Mouse (Mus musculus) heart, embryonic 14.5 days (tissue): ENCODE measurements around the gene Olfr56. TPM values are rescaled to one million over a fixed set of nuclear protein-coding genes. Genes with fewer than 3 reads are reported as not detected.
A peak's percentile ranks its signal among the peaks of the same experiment; 100 is the strongest.

ENCODE experiments used
- ATAC-seq: fragments of 200-750 bp; cut with Nextera tagmentation; 2 replicates; pipeline ENCODE4 v1.8.0; 2017; ENCODE audit warnings: low read depth, moderate TSS enrichment; ENCODE audit not compliant: insufficient number of reproducible peaks, insufficient read depth, low FRiP score
- H3K27ac ChIP-seq, 2 experiments: fragments of 200-500 bp in 1 of 2; fragments of 300-500 bp in 1 of 2; sonication (generic) in 1 of 2; replicated peaks in 1 of 2; 2 replicates each; pipeline ENCODE4 v1.5.1; 2012 to 2014; ENCODE audit warnings: low read depth in 2 of 2, low read length in 2 of 2, control low read depth in 1 of 2, mild to moderate bottlenecking in 1 of 2, mixed read lengths in 1 of 2; ENCODE audit not compliant: control insufficient read depth in 1 of 2, insufficient read depth in 1 of 2
- H3K27me3 ChIP-seq: fragments of 300-500 bp; sonication (generic); 2 replicates; pipeline ENCODE4 v1.6.1; 2014; ENCODE audit warnings: mild to moderate bottlenecking, low read length, control low read depth; ENCODE audit not compliant: control insufficient read depth, insufficient read depth
- H3K36me3 ChIP-seq: fragments of 300-500 bp; sonication (generic); 2 replicates; pipeline ENCODE4 v1.6.1; 2014; ENCODE audit warnings: mild to moderate bottlenecking, control low read depth, low read length, mixed read lengths; ENCODE audit not compliant: control insufficient read depth, insufficient read depth
- H3K4me1 ChIP-seq, 2 experiments: fragments of 200-500 bp in 1 of 2; fragments of 300-500 bp in 1 of 2; sonication (generic) in 1 of 2; 2 replicates each; pipeline ENCODE4 v1.6.1; 2012 to 2014; ENCODE audit warnings: low read length in 2 of 2, control low read depth in 1 of 2, mixed read lengths in 1 of 2; ENCODE audit not compliant: control insufficient read depth in 2 of 2, insufficient read depth in 2 of 2
- H3K4me2 ChIP-seq: fragments of 300-500 bp; sonication (generic); 2 replicates; pipeline ENCODE4 v1.6.1; 2014; ENCODE audit warnings: mild to moderate bottlenecking, low read length
- H3K4me3 ChIP-seq, 2 experiments: fragments of 200-500 bp in 1 of 2; fragments of 300-500 bp in 1 of 2; sonication (generic) in 1 of 2; 2 replicates each; pipeline ENCODE4 v1.5.1; 2012 to 2014; ENCODE audit warnings: low read length in 2 of 2, mild to moderate bottlenecking in 2 of 2, control low read depth in 1 of 2, low read depth in 1 of 2, moderate library complexity in 1 of 2; ENCODE audit not compliant: control insufficient read depth in 1 of 2, insufficient read depth in 1 of 2
- H3K9ac ChIP-seq: fragments of 300-500 bp; sonication (generic); 2 replicates; pipeline ENCODE4 v1.6.1; 2014; ENCODE audit warnings: mild to moderate bottlenecking, low read length
- H3K9me3 ChIP-seq: fragments of 300-500 bp; sonication (generic); 2 replicates; pipeline ENCODE4 v1.6.1; 2016; ENCODE audit warnings: low read length, control low read depth; ENCODE audit not compliant: control insufficient read depth
- WGBS: fragments of 180-500 bp; shearing (Covaris S2); extraction: QIAGEN DNeasy Blood & Tissue Kit; methylation state at CpG from one replicate; pipeline ENCODE4 v1.1.7; 2014; 5-methylcytosine and 5-hydroxymethylcytosine counted together
- polyA plus RNA-seq: library from polyadenylated mRNA; unstranded; fragments of >200 nt; fragmentation: Nextera tagmentation; extraction: Ambion mirVana; gene quantifications from 2 replicates; pipeline ENCODE4 v1.2.1, GENCODE M21; 2014

Gene Olfr56
- polyA plus RNA-seq, 1 experiment from 2014 or later = not detected

GRCm38 (mm10) chr11:49111000-49111399, 132.3 kb downstream of the Olfr56 start:
- H3K36me3 ChIP-seq = no peaks in the 10 kb centered on the region
- no peak overlapping the region for H3K4me2 ChIP-seq
- H3K4me1 ChIP-seq = no peaks in the 10 kb centered on the region
- no peak overlapping the region for H3K27ac ChIP-seq
- no peak overlapping the region for H3K9ac ChIP-seq
- no peak overlapping the region for H3K4me3 ChIP-seq
- no peak for ATAC-seq
- 54% methylated on average over 1 of the region's 1 CpGs for WGBS
- no peaks in the 10 kb centered on the region for H3K9me3 ChIP-seq
- no peaks in the 10 kb centered on the region for H3K27me3 ChIP-seq

- WGBS = 71% methylated on average over 6 of the region's 6 CpGs
- Histone ChIP-seq H3K4me3 (no peak overlapping the region), H3K9ac (no peak overlapping the region), H3K9me3 (no peaks in the 10 kb centered on the region), H3K27me3 (no peaks in the 10 kb centered on the region), H3K4me2 (no peak overlapping the region), H3K4me1 (no peaks in the 10 kb centered on the region), H3K27ac (no peak overlapping the region), H3K36me3 (no peaks in the 10 kb centered on the region)
- ATAC-seq = no peak
Measured at GRCm38 (mm10) chr11:49112624-49113219, 134.0 kb downstream of the Olfr56 start.

DNA sequence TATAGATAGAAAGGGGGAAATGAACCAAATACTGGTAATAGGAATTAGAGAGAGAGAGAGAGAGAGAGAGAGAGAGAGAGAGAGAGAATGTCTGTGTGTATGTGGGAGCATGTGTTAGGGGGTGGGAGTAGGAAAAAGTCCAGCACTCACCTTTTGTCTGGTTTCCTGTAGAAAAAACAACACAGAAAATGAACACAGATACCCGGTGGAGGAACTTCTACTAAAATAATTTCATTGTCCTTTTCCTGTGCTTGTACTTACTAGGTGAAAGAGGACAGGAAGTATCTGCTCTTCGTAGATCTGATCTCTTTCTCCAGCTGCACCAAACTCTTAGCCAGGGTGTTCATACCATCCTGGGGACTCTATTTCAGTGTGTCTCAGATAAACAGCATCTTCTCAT, 135.5 kb downstream of the Olfr56 start:
- no peak overlapping the region for H3K4me3 ChIP-seq
- H3K4me1 ChIP-seq = no peaks in the 10 kb centered on the region
- H3K27ac ChIP-seq = no peak overlapping the region
- H3K9ac ChIP-seq = no peak overlapping the region
- H3K36me3 ChIP-seq = no peaks in the 10 kb centered on the region
- ATAC-seq = no peak
- 43% methylated on average over 2 of the region's 2 CpGs for WGBS
- H3K27me3 ChIP-seq = no peaks in the 10 kb centered on the region
- H3K4me2 ChIP-seq = no peak overlapping the region
- no peaks in the 10 kb centered on the region for H3K9me3 ChIP-seq

DNA sequence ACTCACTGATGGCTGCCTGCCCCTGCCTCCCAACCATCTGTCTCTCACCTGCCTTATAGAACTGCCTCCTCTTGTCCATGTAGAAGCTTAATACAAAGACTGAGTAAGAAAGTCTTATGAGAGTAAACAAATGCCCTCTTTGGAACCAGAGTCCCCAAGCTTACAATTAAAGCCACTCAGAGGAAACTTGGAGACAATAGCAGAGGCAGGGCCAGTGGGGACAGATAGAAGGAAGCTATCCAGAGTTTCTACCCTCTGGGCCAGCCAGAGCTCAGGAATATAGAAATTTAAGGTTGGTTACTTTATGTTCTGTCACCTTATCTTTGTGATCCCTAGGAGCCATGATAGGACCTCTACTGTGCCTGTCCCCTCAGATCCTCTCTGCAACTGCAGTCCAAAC, 136.1 kb downstream of the Olfr56 start, which contains the start of gene Olfr1396:
TSS of gene Olfr1396 (minus strand) at position 101 of the 400 bp plus-strand sequence.
- Histone ChIP-seq H3K9ac (no peak within 1 kb of the TSS), H3K9me3 (no peaks in the 10 kb centered on the region), H3K27me3 (no peaks in the 10 kb centered on the region), H3K36me3 (no peaks in the 10 kb centered on the region), H3K4me3 (no peak within 1 kb of the TSS), H3K4me2 (no peak within 1 kb of the TSS), H3K27ac (0 out of 4 replicates have a peak within 1 kb of the TSS, but pooled peaks of 1 of the 2 experiments have one; percentile 14), H3K4me1 (no peaks in the 10 kb centered on the region)
- ATAC-seq = no peak

DNA sequence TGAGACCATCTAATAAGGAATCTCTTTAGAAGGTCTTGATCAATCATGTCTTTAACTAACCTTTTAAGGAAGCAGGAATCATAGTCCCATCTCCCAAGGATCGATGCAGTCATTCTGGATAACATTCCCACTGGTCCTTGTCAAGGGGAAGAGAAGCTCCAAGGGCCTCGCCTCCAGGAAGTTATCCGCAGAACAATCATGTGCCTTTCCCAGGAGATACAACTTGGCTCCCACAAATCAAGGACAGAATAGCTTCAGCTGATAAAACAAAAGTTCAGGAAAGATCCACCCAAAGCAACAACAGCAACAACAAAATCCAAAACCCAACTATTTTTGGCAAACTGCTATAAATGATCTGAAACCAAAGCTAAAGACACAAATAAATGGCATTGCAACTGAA, 140.9 kb downstream of the Olfr56 start:
- Histone ChIP-seq H3K27me3 (no peaks in the 10 kb centered on the region), H3K9me3 (no peaks in the 10 kb centered on the region), H3K9ac (no peak overlapping the region), H3K4me2 (no peak overlapping the region), H3K36me3 (no peaks in the 10 kb centered on the region), H3K4me3 (no peak overlapping the region), H3K27ac (no peak overlapping the region), H3K4me1 (no peaks in the 10 kb centered on the region)
- WGBS = 63% methylated on average over 3 of the region's 3 CpGs
- ATAC-seq = no peak

- no peak for ATAC-seq
Measured at GRCm38 (mm10) chr11:49124169-49124568, 145.5 kb downstream of the Olfr56 start.

DNA sequence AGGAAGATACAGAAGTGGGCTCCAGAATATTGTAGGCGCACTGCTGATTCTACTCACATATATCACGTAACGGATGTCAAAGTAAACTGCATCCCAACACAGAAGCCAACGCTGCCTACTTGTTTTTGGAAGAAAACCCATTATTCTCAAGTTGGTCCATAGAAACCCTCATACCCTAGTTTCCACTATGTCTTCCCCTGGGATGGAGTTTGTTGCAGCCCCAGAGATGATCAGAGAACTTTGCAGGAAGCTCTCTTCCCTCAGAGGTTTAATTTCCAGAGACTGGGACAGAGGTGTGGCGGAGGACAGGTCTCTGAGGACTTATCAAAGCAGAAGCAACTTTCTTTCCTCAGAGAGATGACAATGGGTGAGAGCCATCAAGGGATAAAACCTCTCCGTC, 163.3 kb downstream of the Olfr56 start, which contains the start of gene Olfr1395:
TSS of gene Olfr1395 (plus strand) at position 301 of the 400 bp plus-strand sequence.
- H3K27me3 ChIP-seq = no peaks in the 10 kb centered on the region
- no peaks in the 10 kb centered on the region for H3K36me3 ChIP-seq
- no peak within 1 kb of the TSS for H3K9ac ChIP-seq
- H3K9me3 ChIP-seq = peaks cover 3% of the 10 kb centered on the region; the same call in 1 of the 2 replicates
- no peak within 1 kb of the TSS for H3K27ac ChIP-seq
- no peak for ATAC-seq
- no peak within 1 kb of the TSS for H3K4me3 ChIP-seq
- H3K4me1 ChIP-seq = no peaks in the 10 kb centered on the region
- 88% methylated on average over 6 of the region's 6 CpGs for WGBS
- no peak within 1 kb of the TSS for H3K4me2 ChIP-seq

More at GRCm38 (mm10) chr11:49124169-49124568, 145.5 kb downstream of the Olfr56 start:
- Histone ChIP-seq H3K9ac (no peak overlapping the region), H3K27me3 (no peaks in the 10 kb centered on the region), H3K4me1 (no peaks in the 10 kb centered on the region), H3K36me3 (no peaks in the 10 kb centered on the region), H3K4me3 (no peak overlapping the region), H3K4me2 (no peak overlapping the region), H3K27ac (no peak overlapping the region), H3K9me3 (no peaks in the 10 kb centered on the region)
- 81% methylated on average over 2 of the region's 2 CpGs for WGBS

- H3K36me3 ChIP-seq = no peaks in the 10 kb centered on the region
- 85% methylated on average over 1 of the region's 1 CpGs for WGBS
- no peaks in the 10 kb centered on the region for H3K4me1 ChIP-seq
- no peaks in the 10 kb centered on the region for H3K27me3 ChIP-seq
- no peak within 1 kb of the TSS for H3K4me3 ChIP-seq
- H3K9me3 ChIP-seq = no peaks in the 10 kb centered on the region
- H3K9ac ChIP-seq = no peak within 1 kb of the TSS
- H3K27ac ChIP-seq = no peak within 1 kb of the TSS
- no peak within 1 kb of the TSS for H3K4me2 ChIP-seq
- ATAC-seq = no peak
Measured at GRCm38 (mm10) chr11:49154077-49154476, 175.4 kb downstream of the Olfr56 start, which contains the start of gene Olfr1394. TSS of gene Olfr1394 (plus strand) at chr11:49154377.
